Mouse (Mus musculus): ENCODE measurements around the gene Slc38a4. TPM values are rescaled to one million over a fixed set of nuclear protein-coding genes. Genes with fewer than 3 reads are reported as not detected.

The Slc38a4 gene
- polyA plus RNA-seq, 1 experiment from 2014 or later: 2.8 TPM

GRCm38 (mm10) chr15:97011599-97012372 lies 44.0 kb downstream of the Slc38a4 start:
- Histone ChIP-seq H3K27ac (ENCODE audit: low read depth, low read length) (no peak overlapping the region), H3K9me3 (ENCODE audit: control insufficient read depth, low read length) (no peaks in the 10 kb centered on the region), H3K4me2 (ENCODE audit: low read length) (no peak overlapping the region), H3K27me3 (replicated peaks; ENCODE audit: control insufficient read depth, insufficient read depth, low read length) (no peaks in the 10 kb centered on the region), H3K4me3 (ENCODE audit: low read length) (no peak overlapping the region), H3K36me3 (ENCODE audit: control insufficient read depth, insufficient read depth, low read length) (no peaks in the 10 kb centered on the region), H3K9ac (ENCODE audit: low read depth, low read length) (no peak overlapping the region), H3K4me1 (ENCODE audit: control insufficient read depth, insufficient read depth, low read depth, low read length) (no peaks in the 10 kb centered on the region)
- no peak for ATAC-seq
- 83% methylated on average over 14 of the region's 14 CpGs for WGBS

- H3K4me2 ChIP-seq (ENCODE audit: low read length): no peak overlapping the region
- no peak overlapping the region for H3K9ac ChIP-seq (ENCODE audit: low read depth, low read length)
- WGBS: 91% methylated on average over 3 of the region's 3 CpGs
- no peaks in the 10 kb centered on the region for H3K4me1 ChIP-seq (ENCODE audit: control insufficient read depth, insufficient read depth, low read depth, low read length)
- no peaks in the 10 kb centered on the region for H3K36me3 ChIP-seq (ENCODE audit: control insufficient read depth, insufficient read depth, low read length)
- no peak for ATAC-seq
- H3K27ac ChIP-seq (ENCODE audit: low read depth, low read length): no peak overlapping the region
- no peaks in the 10 kb centered on the region for H3K9me3 ChIP-seq (ENCODE audit: control insufficient read depth, low read length)
- no peak overlapping the region for H3K4me3 ChIP-seq (ENCODE audit: low read length)
- H3K27me3 ChIP-seq (replicated peaks; ENCODE audit: control insufficient read depth, insufficient read depth, low read length): no peaks in the 10 kb centered on the region
Measured at GRCm38 (mm10) chr15:97009271-97009670, 46.5 kb downstream of the Slc38a4 start.

GRCm38 (mm10) chr15:97005631-97006234 lies 50.0 kb downstream of the Slc38a4 start:
- Histone ChIP-seq H3K4me1 (ENCODE audit: control insufficient read depth, insufficient read depth, low read depth, low read length) (no peaks in the 10 kb centered on the region), H3K36me3 (ENCODE audit: control insufficient read depth, insufficient read depth, low read length) (no peaks in the 10 kb centered on the region), H3K9me3 (ENCODE audit: control insufficient read depth, low read length) (no peaks in the 10 kb centered on the region), H3K27me3 (replicated peaks; ENCODE audit: control insufficient read depth, insufficient read depth, low read length) (no peaks in the 10 kb centered on the region), H3K27ac (ENCODE audit: low read depth, low read length) (no peak overlapping the region), H3K4me2 (ENCODE audit: low read length) (no peak overlapping the region), H3K4me3 (ENCODE audit: low read length) (no peak overlapping the region), H3K9ac (ENCODE audit: low read depth, low read length) (no peak overlapping the region)
- ATAC-seq: no peak
- WGBS: 92% methylated on average over 15 of the region's 15 CpGs

- no peak for ATAC-seq
- no peak overlapping the region for H3K4me2 ChIP-seq (ENCODE audit: low read length)
- no peaks in the 10 kb centered on the region for H3K9me3 ChIP-seq (ENCODE audit: control insufficient read depth, low read length)
- H3K4me1 ChIP-seq (ENCODE audit: control insufficient read depth, insufficient read depth, low read depth, low read length): no peaks in the 10 kb centered on the region
- H3K27me3 ChIP-seq (replicated peaks; ENCODE audit: control insufficient read depth, insufficient read depth, low read length): no peaks in the 10 kb centered on the region
- no peak overlapping the region for H3K27ac ChIP-seq (ENCODE audit: low read depth, low read length)
- 91% methylated on average over 7 of the region's 7 CpGs for WGBS
- no peak overlapping the region for H3K4me3 ChIP-seq (ENCODE audit: low read length)
- H3K9ac ChIP-seq (ENCODE audit: low read depth, low read length): no peak overlapping the region
- no peaks in the 10 kb centered on the region for H3K36me3 ChIP-seq (ENCODE audit: control insufficient read depth, insufficient read depth, low read length)
Measured at GRCm38 (mm10) chr15:97004525-97004867, 51.3 kb downstream of the Slc38a4 start.

GRCm38 (mm10) chr15:97003851-97004524 lies 51.8 kb downstream of the Slc38a4 start:
- Histone ChIP-seq H3K27me3 (replicated peaks; ENCODE audit: control insufficient read depth, insufficient read depth, low read length) (no peaks in the 10 kb centered on the region), H3K9ac (ENCODE audit: low read depth, low read length) (no peak overlapping the region), H3K4me1 (ENCODE audit: control insufficient read depth, insufficient read depth, low read depth, low read length) (no peaks in the 10 kb centered on the region), H3K36me3 (ENCODE audit: control insufficient read depth, insufficient read depth, low read length) (no peaks in the 10 kb centered on the region), H3K27ac (ENCODE audit: low read depth, low read length) (no peak overlapping the region), H3K4me2 (ENCODE audit: low read length) (no peak overlapping the region), H3K4me3 (ENCODE audit: low read length) (no peak overlapping the region), H3K9me3 (ENCODE audit: control insufficient read depth, low read length) (no peaks in the 10 kb centered on the region)
- whole genome bisulfite sequencing: 77% methylated on average over 10 of the region's 10 CpGs
- ATAC-seq: no peak

GRCm38 (mm10) chr15:97003186-97003585 lies 52.6 kb downstream of the Slc38a4 start:
- Histone ChIP-seq H3K9ac (ENCODE audit: low read depth, low read length) (peak overlapping the region; percentile 36; the same call in 1 of the 2 replicates), H3K4me2 (ENCODE audit: low read length) (peak overlapping the region; percentile 34), H3K9me3 (ENCODE audit: control insufficient read depth, low read length) (no peaks in the 10 kb centered on the region), H3K27me3 (replicated peaks; ENCODE audit: control insufficient read depth, insufficient read depth, low read length) (no peaks in the 10 kb centered on the region), H3K4me1 (ENCODE audit: control insufficient read depth, insufficient read depth, low read depth, low read length) (no peaks in the 10 kb centered on the region), H3K36me3 (ENCODE audit: control insufficient read depth, insufficient read depth, low read length) (no peaks in the 10 kb centered on the region), H3K27ac (ENCODE audit: low read depth, low read length) (no peak overlapping the region), H3K4me3 (ENCODE audit: low read length) (peak overlapping the region; percentile 30)
- 74% methylated on average over 6 of the region's 6 CpGs for WGBS
- no peak for ATAC-seq

- Histone ChIP-seq H3K9ac (ENCODE audit: low read depth, low read length) (peak overlapping the region; percentile 36; the same call in 1 of the 2 replicates), H3K27ac (ENCODE audit: low read depth, low read length) (no peak overlapping the region), H3K4me1 (ENCODE audit: control insufficient read depth, insufficient read depth, low read depth, low read length) (no peaks in the 10 kb centered on the region), H3K4me2 (ENCODE audit: low read length) (peak overlapping the region; percentile 34), H3K9me3 (ENCODE audit: control insufficient read depth, low read length) (no peaks in the 10 kb centered on the region), H3K36me3 (ENCODE audit: control insufficient read depth, insufficient read depth, low read length) (no peaks in the 10 kb centered on the region), H3K4me3 (ENCODE audit: low read length) (peak overlapping the region; percentile 30), H3K27me3 (replicated peaks; ENCODE audit: control insufficient read depth, insufficient read depth, low read length) (no peaks in the 10 kb centered on the region)
- WGBS: 67% methylated on average over 12 of the region's 12 CpGs
- no peak for ATAC-seq
Measured at GRCm38 (mm10) chr15:97002752-97003151, 53.0 kb downstream of the Slc38a4 start.

- ATAC-seq: no peak
- Histone ChIP-seq H3K27me3 (replicated peaks; ENCODE audit: control insufficient read depth, insufficient read depth, low read length) (no peaks in the 10 kb centered on the region), H3K4me3 (ENCODE audit: low read length) (no peak overlapping the region), H3K9ac (ENCODE audit: low read depth, low read length) (no peak overlapping the region), H3K9me3 (ENCODE audit: control insufficient read depth, low read length) (no peaks in the 10 kb centered on the region), H3K4me2 (ENCODE audit: low read length) (no peak overlapping the region), H3K4me1 (ENCODE audit: control insufficient read depth, insufficient read depth, low read depth, low read length) (no peaks in the 10 kb centered on the region), H3K36me3 (ENCODE audit: control insufficient read depth, insufficient read depth, low read length) (no peaks in the 10 kb centered on the region), H3K27ac (ENCODE audit: low read depth, low read length) (no peak overlapping the region)
- WGBS: 82% methylated on average over 7 of the region's 7 CpGs
Measured at GRCm38 (mm10) chr15:97001886-97002285, 53.9 kb downstream of the Slc38a4 start.

- no peaks in the 10 kb centered on the region for H3K4me1 ChIP-seq (ENCODE audit: control insufficient read depth, insufficient read depth, low read depth, low read length)
- H3K27ac ChIP-seq (ENCODE audit: low read depth, low read length): no peak overlapping the region
- no peaks in the 10 kb centered on the region for H3K9me3 ChIP-seq (ENCODE audit: control insufficient read depth, low read length)
- H3K9ac ChIP-seq (ENCODE audit: low read depth, low read length): no peak overlapping the region
- ATAC-seq: no peak
- H3K4me2 ChIP-seq (ENCODE audit: low read length): no peak overlapping the region
- no peak overlapping the region for H3K4me3 ChIP-seq (ENCODE audit: low read length)
- no peaks in the 10 kb centered on the region for H3K27me3 ChIP-seq (replicated peaks; ENCODE audit: control insufficient read depth, insufficient read depth, low read length)
- WGBS: 65% methylated on average over 12 of the region's 12 CpGs
- H3K36me3 ChIP-seq (ENCODE audit: control insufficient read depth, insufficient read depth, low read length): no peaks in the 10 kb centered on the region
Measured at GRCm38 (mm10) chr15:97001416-97001815, 54.3 kb downstream of the Slc38a4 start.

Measured in hindbrain, embryonic 16.5 days (tissue).